Comparison of ENCODE assay signal across 21 mouse cellular contexts in genomic region chr19:53499049-53499448, GRCm38 (mm10).
"Had no signal": no experiment of that assay in that cellular context is flagged by ENCODE, and none has a peak within 500 bp of the region (broad histone marks: within the 10 kb centered on the region; RNA-seq: fewer than 3 reads in every experiment).

No protein-coding gene starts in this region.

- H3K4me1 ChIP-seq: limb, embryonic 15.5 days had no signal

- H3K36me3 ChIP-seq: heart, embryonic 10.5 days; heart, embryonic 12.5 days; hindbrain, embryonic 10.5 days; hindbrain, embryonic 12.5 days; kidney, embryonic 15.5 days; limb, embryonic 13.5 days; limb, embryonic 15.5 days; liver, embryonic 12.5 days had no signal

- H3K27ac ChIP-seq: gastrocnemius, adult 2 months; heart, embryonic 10.5 days; hindbrain, embryonic 10.5 days; hindbrain, embryonic 12.5 days; hindbrain, embryonic 14.5 days; kidney, embryonic 15.5 days; kidney, postnatal 0 days; limb, embryonic 13.5 days; limb, embryonic 15.5 days; liver, embryonic 12.5 days; liver, embryonic 14.5 days had no signal

- H3K4me3 ChIP-seq: gastrocnemius, adult 2 months; heart, embryonic 10.5 days; heart, embryonic 12.5 days; hindbrain, embryonic 10.5 days; hindbrain, embryonic 12.5 days; kidney, embryonic 15.5 days; limb, embryonic 13.5 days; limb, embryonic 15.5 days; liver, embryonic 12.5 days had no signal

- H3K27me3 ChIP-seq: heart, embryonic 12.5 days; hindbrain, embryonic 12.5 days; limb, embryonic 13.5 days; limb, embryonic 15.5 days; liver, embryonic 12.5 days had no signal

- DNase-seq: gastrocnemius, adult 2 months; gastrocnemius, postnatal 10 days; gastrocnemius, postnatal 25 days; heart, adult 18-20 months; heart, postnatal 10 days; heart, postnatal 4 days; kidney, postnatal 14 days; layer of hippocampus, adult 9-11 months; layer of hippocampus, postnatal 36 days; left cerebral cortex, postnatal 4 days had no signal
